In the genomic region with DNA sequence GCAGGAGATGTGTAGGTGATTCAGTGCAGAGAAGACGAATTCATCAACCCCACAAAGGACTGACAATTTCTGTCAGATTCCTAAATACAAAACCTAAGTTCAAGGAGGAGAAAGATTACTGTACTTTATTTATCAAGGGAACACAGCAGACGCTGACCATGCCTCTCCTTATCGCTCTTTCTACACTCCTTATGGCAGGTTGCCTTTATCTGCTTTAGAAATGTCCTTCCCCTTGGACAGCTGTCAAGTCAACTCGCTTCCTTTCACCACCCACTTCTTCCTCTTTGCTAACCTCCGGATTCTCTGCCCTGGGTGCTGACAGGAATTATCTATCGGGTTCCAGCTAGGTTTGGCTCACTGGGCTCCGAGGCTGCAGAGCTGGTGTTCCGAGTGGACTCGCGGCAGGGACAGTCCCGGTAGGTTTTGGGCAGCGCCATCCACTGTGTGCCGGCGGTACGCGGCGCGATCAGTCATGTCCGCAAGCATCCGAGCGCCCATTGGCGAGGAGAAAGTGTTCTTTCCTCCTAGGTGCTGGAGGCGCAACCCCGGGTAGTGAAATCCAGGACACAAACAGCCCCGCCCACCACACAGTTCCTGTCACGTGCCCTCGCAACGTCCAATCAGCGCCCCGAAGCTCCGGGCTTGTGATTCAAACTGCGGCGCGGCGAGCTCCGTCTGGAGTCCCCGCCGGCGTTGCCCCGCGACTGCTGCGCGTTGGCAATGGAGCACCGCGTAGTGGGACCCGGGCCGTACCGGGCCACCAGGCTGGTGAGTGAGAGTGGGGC, we compare ENCODE assay signal across 8 mouse cellular contexts. TPM values are rescaled to one million over a fixed set of nuclear protein-coding genes. Genes with fewer than 3 reads are reported as not detected.
DNase-seq lines count a peak whose midpoint lies in the region; ATAC-seq lines count a peak whose summit lies in the region.

A gene (plus strand): TSS at position 631 of the 785 bp plus-strand sequence.

- peak; percentile 87 for ATAC-seq in erythroid progenitor cell, adult 5-6 weeks (replicated peaks; ENCODE audit: low FRiP score, poor library complexity, severe bottlenecking)
- peak; percentile 92 for ATAC-seq in heart, embryonic 14.5 days (ENCODE audit: insufficient number of reproducible peaks, insufficient read depth, low FRiP score, low read depth)
- ATAC-seq in liver, embryonic 13.5 days (ENCODE audit: low read depth), result peak; percentile 90
- ATAC-seq in stomach, embryonic 16.5 days (ENCODE audit: insufficient read depth, low FRiP score), result peak; percentile 97

- peaks cover 0 to 4% of the 10 kb centered on the region in 2 experiments; a peak in 2 of 4 replicates for H3K4me1 ChIP-seq in heart, embryonic 14.5 days (ENCODE audit: control insufficient read depth in 2 of 2, insufficient read depth in 2 of 2, low read length in 2 of 2)
- peaks cover 50% of the 10 kb centered on the region for H3K4me1 ChIP-seq in liver, embryonic 13.5 days (replicated peaks)
- peaks cover 11% of the 10 kb centered on the region; the same call in 1 of the 2 replicates for H3K4me1 ChIP-seq in stomach, embryonic 16.5 days (ENCODE audit: control insufficient read depth, insufficient read depth, low read length)

- H3K9ac ChIP-seq in heart, embryonic 14.5 days (ENCODE audit: low read length), result peak within 1 kb of the TSS; percentile 74
- peak within 1 kb of the TSS; percentile 87 for H3K9ac ChIP-seq in liver, embryonic 13.5 days
- peak within 1 kb of the TSS; percentile 79 for H3K9ac ChIP-seq in stomach, embryonic 16.5 days (ENCODE audit: low read length)

- no peaks in the 10 kb centered on the region for H3K36me3 ChIP-seq in heart, embryonic 14.5 days (ENCODE audit: control insufficient read depth, insufficient read depth, low read length)
- H3K36me3 ChIP-seq in liver, embryonic 13.5 days, result peaks cover 9% of the 10 kb centered on the region
- H3K36me3 ChIP-seq in stomach, embryonic 16.5 days (ENCODE audit: control insufficient read depth, insufficient read depth, low read length), result no peaks in the 10 kb centered on the region

- H3K9me3 ChIP-seq in heart, embryonic 14.5 days (ENCODE audit: control insufficient read depth, low read length), result 0 out of 2 replicates have a peak, but pooled peaks cover 5% of the 10 kb centered on the region
- no peaks in the 10 kb centered on the region for H3K9me3 ChIP-seq in liver, embryonic 13.5 days (replicated peaks)
- peaks cover 3% of the 10 kb centered on the region; the same call in 1 of the 2 replicates for H3K9me3 ChIP-seq in stomach, embryonic 16.5 days (replicated peaks; ENCODE audit: control insufficient read depth, low read length)

- H3K27ac ChIP-seq in heart, embryonic 14.5 days (replicated peaks in 1 of 2; ENCODE audit: control insufficient read depth in 1 of 2, insufficient read depth in 1 of 2, low read depth in 2 of 2, low read length in 2 of 2), result peak within 1 kb of the TSS; percentile 68; a peak in 3 of 4 replicates
- peak within 1 kb of the TSS; percentile 99 for H3K27ac ChIP-seq in liver, embryonic 13.5 days
- H3K27ac ChIP-seq in stomach, embryonic 16.5 days (ENCODE audit: low read length), result peak within 1 kb of the TSS; percentile 69; the same call in 1 of the 2 replicates

- WGBS in heart, embryonic 14.5 days, result under 1% methylated on average over 48 of the region's 48 CpGs
- WGBS in liver, embryonic 13.5 days (ENCODE audit: insufficient replicate concordance), result under 1% methylated on average over 48 of the region's 48 CpGs
- under 1% methylated on average over 48 of the region's 48 CpGs for WGBS in stomach, embryonic 16.5 days

- H3K4me3 ChIP-seq in heart, embryonic 14.5 days (ENCODE audit: control insufficient read depth in 1 of 2, insufficient read depth in 1 of 2, low read depth in 1 of 2, low read length in 2 of 2), result peak within 1 kb of the TSS; percentile 64 to 69
- peak within 1 kb of the TSS; percentile 81 for H3K4me3 ChIP-seq in liver, embryonic 13.5 days (replicated peaks)
- H3K4me3 ChIP-seq in stomach, embryonic 16.5 days (replicated peaks; ENCODE audit: low read length), result peak within 1 kb of the TSS; percentile 75

- peak; percentile 93 for DNase-seq in CD4-positive helper T cell, adult 2 months (ENCODE audit: low read depth, low spot score)
- DNase-seq in brain, embryonic 18.5 days (ENCODE audit: low read depth, low spot score), result peak; percentile 70
- peak; percentile 97 for DNase-seq in kidney, postnatal 14 days
- DNase-seq in liver, embryonic 13.5 days, result peak; percentile 95
- DNase-seq in neural tube, embryonic 10.5 days (ENCODE audit: extremely low spot score, low spot score), result peak; percentile 94

- H3K27me3 ChIP-seq in heart, embryonic 14.5 days (ENCODE audit: control insufficient read depth, insufficient read depth, low read length), result peaks cover 75% of the 10 kb centered on the region
- peaks cover 4% of the 10 kb centered on the region; the same call in 1 of the 2 replicates for H3K27me3 ChIP-seq in liver, embryonic 13.5 days
- H3K27me3 ChIP-seq in stomach, embryonic 16.5 days (ENCODE audit: control insufficient read depth, insufficient read depth, low read length), result no peaks in the 10 kb centered on the region

- peak within 1 kb of the TSS; percentile 96 for H3K4me2 ChIP-seq in heart, embryonic 14.5 days (ENCODE audit: low read length)
- H3K4me2 ChIP-seq in liver, embryonic 13.5 days, result peak within 1 kb of the TSS; percentile 80
- H3K4me2 ChIP-seq in stomach, embryonic 16.5 days (ENCODE audit: low read depth, low read length), result peak within 1 kb of the TSS; percentile 93

RNA-seq across cellular contexts. Expression of the gene that starts here (rescaled TPM):
- 163 and 205 TPM in 2 replicates for total RNA-seq in erythroid progenitor cell, adult 5-6 weeks (2015; ENCODE audit: low replicate concordance)
- total RNA-seq in erythroid progenitor cell, adult 5-6 weeks (2017; ENCODE audit: low replicate concordance), result 175 and 226 TPM in 2 replicates
- 3.1 and 4.6 TPM in 2 replicates for polyA plus RNA-seq in heart, embryonic 14.5 days (2014; fragmentation: Nextera tagmentation; extraction: Ambion mirVana)
- polyA plus RNA-seq in liver, embryonic 13.5 days (2015; fragmentation: Nextera tagmentation; extraction: Ambion mirVana), result 9.7 and 11.9 TPM in 2 replicates
- 6.8 and 8.2 TPM in 2 replicates for polyA plus RNA-seq in stomach, embryonic 16.5 days (2015; fragmentation: Nextera tagmentation; extraction: Ambion mirVana)

Comparison
In these comparisons a context has a peak if more than half of its experiments do, and no peak if none do; other contexts are left out.
1. Peak in every context shown above with its lines: DNase-seq, ATAC-seq, H3K4me3 ChIP-seq and H3K27ac ChIP-seq.